Mouse (Mus musculus) CH12.LX (cell line): Measurements from ENCODE around the gene Rgs3.

ENCODE experiments used
- CTCF ChIP-seq, 2 experiments: IDR thresholded peaks in 1 of 2; conservative IDR thresholded peaks in 1 of 2; 2 replicates each; pipeline ENCODE4 v1.5.1; 2011 to 2012; ENCODE audit warnings: low read depth in 2 of 2, low read length in 2 of 2, improper control_type of control experiment in 1 of 2, inconsistent platforms in 1 of 2, mild to moderate bottlenecking in 1 of 2, moderate library complexity in 1 of 2
- ELF1 ChIP-seq: IDR thresholded peaks from 2 replicates; pipeline ENCODE4 v1.6.1; 2014; ENCODE audit warnings: low read depth, mild to moderate bottlenecking, inconsistent platforms, low read length, improper control_type of control experiment
- EP300 ChIP-seq: IDR thresholded peaks from 2 replicates; pipeline ENCODE4 v1.6.1; 2011; ENCODE audit warnings: low read length, improper control_type of control experiment
- HCFC1 ChIP-seq: IDR thresholded peaks from 2 replicates; pipeline ENCODE4 v1.6.1; 2012; ENCODE audit warnings: low read depth, mild to moderate bottlenecking, inconsistent platforms, low read length, improper control_type of control experiment
- MAFK ChIP-seq: IDR thresholded peaks from 2 replicates; pipeline ENCODE4 v1.6.1; 2011; ENCODE audit warnings: low read length, improper control_type of control experiment; ENCODE audit not compliant: insufficient replicate concordance
- MEF2A ChIP-seq: IDR thresholded peaks from 2 replicates; pipeline ENCODE4 v1.6.1; 2014; ENCODE audit warnings: low read depth, mild to moderate bottlenecking, inconsistent platforms, low read length, improper control_type of control experiment, borderline replicate concordance
- POLR2A ChIP-seq: IDR thresholded peaks from 2 replicates; pipeline ENCODE4 v1.6.1; 2011; ENCODE audit warnings: low read depth, mild to moderate bottlenecking, improper control_type of control experiment, low read length
- TCF12 ChIP-seq: IDR thresholded peaks from 2 replicates; pipeline ENCODE4 v1.6.1; 2014; ENCODE audit warnings: low read depth, mild to moderate bottlenecking, inconsistent platforms, low read length, improper control_type of control experiment
- USF2 ChIP-seq: conservative IDR thresholded peaks from 2 replicates; pipeline ENCODE4 v1.6.1; 2011; ENCODE audit warnings: low read depth, low read length, improper control_type of control experiment
- ZNF384 ChIP-seq: IDR thresholded peaks from 2 replicates; pipeline ENCODE4 v1.6.1; 2012; ENCODE audit warnings: low read depth, low read length, improper control_type of control experiment, inconsistent platforms

DNA sequence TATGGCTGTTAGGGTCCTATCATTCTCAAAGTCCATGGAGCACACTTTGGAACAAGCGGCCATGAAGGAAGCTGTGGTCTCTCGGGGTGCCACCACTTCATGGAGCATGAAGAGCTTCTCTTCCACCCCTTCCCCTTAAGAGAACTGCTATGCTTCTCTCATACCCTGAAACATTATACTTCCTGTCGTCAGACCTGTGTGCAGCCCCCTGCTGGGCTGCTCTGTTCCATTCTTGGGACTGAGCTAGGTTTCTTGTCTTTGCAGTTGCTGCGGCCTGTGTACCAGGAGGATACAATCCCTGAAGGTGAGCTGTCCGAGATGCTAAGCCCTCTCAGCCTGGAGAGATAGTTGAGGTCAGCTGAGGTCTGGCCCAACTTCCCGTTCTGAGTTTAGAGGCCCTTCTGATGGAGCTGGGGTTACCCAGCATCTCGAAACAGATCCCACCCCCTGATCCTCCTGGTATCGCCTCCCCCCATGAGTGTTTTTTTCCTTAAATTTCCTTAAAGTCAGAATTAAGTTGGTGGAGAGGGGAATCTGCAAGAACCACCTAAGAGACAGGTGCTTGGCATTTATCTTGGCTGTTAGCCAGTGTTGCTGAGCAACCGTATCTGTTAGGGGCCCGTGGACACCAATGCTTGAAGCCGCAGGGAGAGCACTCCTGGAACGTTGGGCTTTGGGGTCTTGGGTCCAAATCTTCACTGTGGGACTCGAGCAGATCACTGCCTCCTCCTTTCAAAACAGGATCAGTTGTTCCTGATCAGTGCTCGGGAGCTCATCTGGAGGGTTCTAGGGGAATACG is 66.8 kb downstream of the Rgs3 start:
- TF ChIP-seq ZNF384 (no peak), EP300 (no peak), CTCF (conservative IDR thresholded peaks at IDR 0.05 in 1 of 2, IDR thresholded peaks at IDR 0.05 in 1 of 2; ENCODE audit: low read depth in 2 of 2, low read length in 2 of 2) (no peak), POLR2A (no peak), USF2 (no peak), TCF12 (no peak), ELF1 (no peak), MEF2A (no peak), HCFC1 (no peak), MAFK (no peak)
